Mouse (Mus musculus): ENCODE results near the gene Fanca.

- TF ChIP-seq CTCF (IDR thresholded peaks at IDR 0.05; ENCODE audit: borderline replicate concordance, insufficient read depth, low read length) (no peak), POLR2A (IDR thresholded peaks at IDR 0.05; ENCODE audit: low read depth, low read length) (no peak)
Measured at GRCm38 (mm10) chr8:123329961-123330360, 11.6 kb upstream of the Fanca start.
